Mouse (Mus musculus) C2C12 (cell line): ENCODE data around the gene Ube2f.

Source experiments
- CEBPB ChIP-seq: IDR thresholded peaks from one replicate; pipeline ENCODE4 v1.6.1; 2011; ENCODE audit warnings: low read depth, mild to moderate bottlenecking, control low read depth, moderate library complexity
- CTCF ChIP-seq: IDR thresholded peaks from one replicate; pipeline ENCODE4 v1.5.1; 2011; ENCODE audit not compliant: control insufficient read depth, insufficient read depth, insufficient read length
- FOSL1 ChIP-seq: IDR thresholded peaks from one replicate; pipeline ENCODE4 v1.8.0; 2011; ENCODE audit warnings: mild to moderate bottlenecking, low read length; ENCODE audit not compliant: poor library complexity, insufficient read depth, severe bottlenecking
- MAX ChIP-seq: IDR thresholded peaks from one replicate; pipeline ENCODE4 v1.6.1; 2011; ENCODE audit warnings: mild to moderate bottlenecking, control low read depth
- MYOD1 ChIP-seq: IDR thresholded peaks from one replicate; pipeline ENCODE4 v1.6.1; 2011; ENCODE audit warnings: low read depth; ENCODE audit not compliant: control insufficient read depth, insufficient read length
- MYOG ChIP-seq: IDR thresholded peaks from one replicate; pipeline ENCODE4 v1.6.1; 2011; ENCODE audit not compliant: control insufficient read depth, insufficient read length; ENCODE audit errors: extremely low read depth
- USF1 ChIP-seq: IDR thresholded peaks from one replicate; pipeline ENCODE4 v1.6.1; 2011; ENCODE audit warnings: low read depth, mild to moderate bottlenecking, control low read depth, moderate library complexity

GRCm38 (mm10) chr1:91332102-91332501 lies 82.0 kb downstream of the Ube2f start:
- TF ChIP-seq CTCF (no peak), MAX (no peak), MYOD1 (no peak), USF1 (no peak), MYOG (no peak), CEBPB (no peak), FOSL1 (no peak)
